Mouse (Mus musculus): ENCODE data around the gene Tmem33.

Tmem33 gene

GRCm38 (mm10) chr5:67260531-67261371 lies at the start of gene Tmem33:
TSS of gene Tmem33 (plus strand) at chr5:67260565.
- peak; percentile 66 for DNase-seq (ENCODE audit: low spot score)

- no peak for DNase-seq (ENCODE audit: low spot score)
Measured at GRCm38 (mm10) chr5:67213168-67213567, 47.2 kb upstream of the Tmem33 start.

DNA sequence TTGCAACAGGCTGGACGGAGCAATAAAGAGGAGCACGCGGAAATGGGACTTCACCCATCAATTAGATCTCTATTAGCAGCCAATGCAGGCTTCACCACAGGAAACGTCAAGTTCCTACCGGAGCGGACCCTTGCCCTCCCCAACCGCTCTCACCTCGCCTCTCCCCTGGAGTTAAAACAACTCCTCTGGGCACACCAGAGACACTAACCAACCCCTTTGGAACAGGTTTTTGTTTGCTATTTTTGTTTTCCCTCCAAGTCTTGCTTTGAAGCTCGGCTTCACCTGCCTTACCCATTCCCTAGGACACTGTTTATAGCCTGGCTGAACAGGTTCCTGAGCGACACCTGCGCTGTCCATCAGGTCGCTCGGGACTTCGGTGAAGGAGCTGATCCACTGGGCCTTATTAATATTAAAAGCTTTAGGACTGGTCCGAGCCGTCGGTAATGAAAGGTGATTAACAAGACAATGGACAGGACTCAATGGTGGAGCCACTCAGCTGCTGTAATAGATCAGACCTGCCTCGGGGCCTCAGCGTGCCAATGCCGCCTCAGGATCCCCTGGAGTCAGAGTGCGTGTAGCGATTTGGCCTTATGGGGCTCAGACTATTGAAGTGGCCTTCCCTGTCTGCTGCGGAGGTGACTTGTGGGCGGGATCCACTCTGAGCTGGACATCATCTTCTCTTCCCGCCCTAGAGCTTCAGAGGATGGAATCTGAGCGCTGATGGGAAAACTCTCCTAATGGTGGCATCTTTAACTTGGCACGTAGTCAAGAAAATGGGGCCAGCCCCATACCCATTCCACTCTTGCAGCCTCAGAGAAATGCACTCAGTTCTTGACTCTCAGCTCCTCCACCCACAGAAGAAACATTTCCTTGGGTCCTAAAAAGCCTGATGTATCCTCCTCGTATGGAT lies 45.0 kb upstream of the Tmem33 start:
- DNase-seq (ENCODE audit: low spot score), result no peak

GRCm38 (mm10) chr5:67216031-67216778 lies 44.2 kb upstream of the Tmem33 start:
- no peak for DNase-seq (ENCODE audit: low spot score)

DNA sequence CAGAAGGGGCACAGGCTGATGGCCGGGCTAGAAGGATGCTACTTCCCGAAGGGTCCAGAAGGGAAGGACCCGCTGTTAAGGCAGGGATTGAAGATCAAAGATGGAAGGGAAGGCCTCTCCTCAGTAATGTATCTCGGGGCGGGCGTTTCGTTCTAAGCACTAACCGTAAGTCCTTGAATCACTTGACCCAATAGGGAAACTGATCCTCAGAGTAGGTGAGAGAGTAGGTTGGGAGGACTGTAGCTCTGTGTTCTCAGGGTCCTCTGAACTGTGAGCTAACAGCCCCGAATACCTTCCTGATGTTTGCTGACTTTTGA lies 43.6 kb upstream of the Tmem33 start:
- DNase-seq (ENCODE audit: low spot score), result no peak

GRCm38 (mm10) chr5:67221901-67222300 lies 38.5 kb upstream of the Tmem33 start:
- DNase-seq (ENCODE audit: low spot score), result no peak

- DNase-seq (ENCODE audit: low spot score), result no peak
Measured at GRCm38 (mm10) chr5:67222440-67223390, 37.6 kb upstream of the Tmem33 start.

- no peak for DNase-seq (ENCODE audit: low spot score)
Measured at GRCm38 (mm10) chr5:67223391-67224121, 36.8 kb upstream of the Tmem33 start.

- DNase-seq (ENCODE audit: low spot score), result no peak
Measured at GRCm38 (mm10) chr5:67224122-67224502, 36.3 kb upstream of the Tmem33 start.

DNA sequence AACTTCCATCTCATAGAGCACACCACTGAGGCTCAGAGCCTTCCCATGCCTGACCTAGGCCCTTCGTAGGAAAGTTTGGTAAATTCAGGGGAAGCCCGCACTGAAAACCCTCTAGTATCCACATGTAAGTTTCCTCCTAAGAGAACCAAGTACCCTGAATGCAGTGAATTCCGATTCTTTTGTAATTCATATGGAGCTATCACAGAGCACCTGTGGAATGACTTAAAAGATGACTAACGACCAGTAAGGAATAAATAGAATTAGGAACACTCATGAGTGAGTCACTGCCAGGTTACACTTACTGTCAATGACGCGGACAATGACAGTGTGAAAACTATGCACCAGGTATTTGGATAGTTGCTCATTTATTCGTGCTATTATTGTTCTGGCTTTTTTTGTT lies 34.6 kb upstream of the Tmem33 start:
- DNase-seq (ENCODE audit: low spot score), result no peak

- DNase-seq (ENCODE audit: low spot score), result no peak
Measured at GRCm38 (mm10) chr5:67227261-67227660, 33.1 kb upstream of the Tmem33 start.

DNA sequence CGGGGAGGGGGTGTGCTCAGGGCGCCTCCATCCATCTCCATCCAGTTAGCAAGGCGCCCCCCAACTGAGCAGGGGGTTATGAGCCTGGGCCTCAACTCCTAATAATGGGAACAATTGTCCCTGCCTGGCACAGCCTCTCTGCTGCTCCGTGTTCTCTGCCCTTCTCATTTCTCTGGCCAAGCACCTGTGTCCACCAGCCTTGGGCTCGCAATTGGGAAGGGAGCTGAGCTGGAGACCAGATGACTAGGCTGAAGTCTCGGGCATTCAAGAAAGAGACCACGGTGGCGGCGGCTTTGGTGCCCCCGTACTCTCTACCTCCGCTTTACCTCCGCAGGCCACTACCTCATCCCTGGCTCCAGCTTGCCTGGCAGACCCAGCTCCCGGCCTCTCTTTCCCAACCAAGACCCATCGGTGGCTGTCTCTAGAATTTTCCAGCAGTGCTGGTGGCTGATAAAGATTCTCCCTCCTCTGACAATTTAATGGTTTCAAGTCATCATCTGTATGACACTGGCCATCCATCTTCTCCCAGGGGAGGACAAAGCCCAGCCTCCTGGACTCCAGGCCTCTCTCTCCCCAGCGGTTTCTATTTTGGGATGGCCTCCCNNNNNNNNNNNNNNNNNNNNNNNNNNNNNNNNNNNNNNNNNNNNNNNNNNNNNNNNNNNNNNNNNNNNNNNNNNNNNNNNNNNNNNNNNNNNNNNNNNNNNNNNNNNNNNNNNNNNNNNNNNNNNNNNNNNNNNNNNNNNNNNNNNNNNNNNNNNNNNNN lies 32.5 kb upstream of the Tmem33 start:
- no peak for DNase-seq (ENCODE audit: low spot score)

DNA sequence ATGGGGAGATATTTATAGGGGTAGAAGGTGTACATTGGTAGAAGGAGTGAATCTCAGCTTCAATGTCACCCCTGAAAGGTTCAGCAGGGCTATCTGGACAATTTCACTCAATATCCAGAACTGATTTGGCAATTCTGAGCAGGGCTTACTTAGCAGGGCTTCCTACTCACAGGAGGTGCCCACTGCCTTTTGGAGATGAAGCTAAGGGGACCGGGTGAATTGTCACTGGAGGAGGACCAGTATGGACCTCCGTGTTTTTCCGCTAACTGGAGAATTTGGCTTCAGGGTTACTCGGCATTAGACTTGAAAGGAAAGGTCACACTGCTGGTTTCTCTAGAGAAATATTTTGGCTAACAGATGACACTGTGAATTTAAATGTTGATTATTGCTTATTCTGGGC lies 25.7 kb upstream of the Tmem33 start:
- DNase-seq (ENCODE audit: low spot score), result no peak

GRCm38 (mm10) chr5:67235462-67235861 lies 24.9 kb upstream of the Tmem33 start:
- no peak for DNase-seq (ENCODE audit: low spot score)

DNA sequence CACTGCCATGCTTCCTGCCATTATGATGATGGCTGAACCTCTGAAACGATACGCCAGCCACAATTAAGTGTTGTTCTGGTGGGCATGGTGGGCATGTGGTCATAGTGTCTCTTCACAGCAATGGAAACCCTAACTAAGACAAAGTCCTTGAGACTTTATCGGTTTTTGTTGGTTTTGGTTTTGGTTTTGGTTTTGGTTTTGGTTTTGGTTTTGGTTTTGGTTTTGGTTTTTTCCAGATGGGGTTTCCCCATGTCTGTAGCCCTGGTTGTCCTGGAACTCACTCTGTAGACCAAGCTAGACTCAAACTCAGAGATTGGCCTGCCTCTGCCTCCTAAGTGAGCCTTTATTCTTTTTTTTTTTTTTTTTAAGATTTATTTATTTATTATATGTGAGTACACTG lies 23.8 kb upstream of the Tmem33 start:
- DNase-seq (ENCODE audit: low spot score), result no peak

DNA sequence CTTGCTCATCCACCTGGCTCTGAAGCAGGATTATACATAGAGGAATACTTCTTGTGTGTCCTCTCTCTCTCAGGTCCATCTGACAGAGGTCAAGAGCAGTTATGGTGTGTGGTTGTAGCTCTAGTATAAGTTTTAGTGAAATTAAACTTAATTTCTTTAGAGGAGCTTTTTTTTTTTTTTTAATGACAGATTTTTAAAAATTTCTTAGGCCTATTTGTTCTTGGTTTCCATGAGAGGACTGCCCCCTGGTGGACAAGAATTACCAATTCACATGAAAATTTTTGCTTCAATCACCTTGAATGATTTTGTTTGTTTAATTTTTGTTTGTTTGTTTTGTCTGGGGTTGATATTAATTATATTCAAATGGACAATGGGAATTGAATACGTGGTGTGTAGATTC lies 22.1 kb upstream of the Tmem33 start:
- no peak for DNase-seq (ENCODE audit: low spot score)

GRCm38 (mm10) chr5:67241713-67242112 lies 18.7 kb upstream of the Tmem33 start:
- no peak for DNase-seq (ENCODE audit: low spot score)

DNA sequence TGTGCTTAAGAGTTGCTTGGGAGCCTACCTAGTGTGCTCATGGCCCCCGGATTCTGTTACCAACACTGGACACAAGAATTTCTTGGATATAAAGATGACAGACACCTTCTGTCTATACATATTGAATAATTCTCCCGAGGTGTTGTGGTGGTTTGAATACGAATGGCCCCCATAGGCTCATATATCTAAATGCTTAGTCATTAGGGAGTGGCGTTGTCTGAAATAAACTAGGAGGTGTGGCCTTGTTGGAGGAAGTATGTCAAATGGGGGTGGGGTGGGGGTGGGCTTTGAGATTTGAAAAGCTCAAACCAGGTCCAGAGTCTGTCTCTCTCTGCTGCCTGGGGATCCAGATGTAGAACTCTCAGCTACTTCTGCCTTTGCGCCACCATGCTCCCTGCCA lies 17.1 kb upstream of the Tmem33 start:
- no peak for DNase-seq (ENCODE audit: low spot score)

DNA sequence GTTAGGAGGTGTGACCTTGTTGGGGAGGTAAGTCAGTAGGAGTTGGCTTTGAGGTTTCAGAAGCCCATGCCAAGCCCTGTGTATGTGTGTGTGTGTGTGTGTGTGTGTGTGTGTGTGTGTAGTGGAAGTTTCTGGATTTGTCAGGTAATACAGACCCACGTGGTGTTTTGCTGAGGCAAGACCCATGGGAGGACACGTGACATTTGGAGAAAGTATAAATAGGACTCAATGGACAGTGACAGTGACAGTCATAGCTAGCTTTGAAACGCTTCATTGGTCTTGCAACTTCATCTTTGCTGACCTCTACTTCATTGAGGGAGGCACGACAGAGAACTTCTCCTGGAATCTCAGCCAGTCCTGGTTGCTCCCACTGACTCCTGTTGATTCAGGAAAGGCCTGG lies 8.1 kb upstream of the Tmem33 start:
- no peak for DNase-seq (ENCODE audit: low spot score)

GRCm38 (mm10) chr5:67255664-67256063 lies 4.7 kb upstream of the Tmem33 start:
- no peak for DNase-seq (ENCODE audit: low spot score)

Measured in urinary bladder, postnatal 10 days (tissue).